Mouse (Mus musculus) olfactory bulb, adult 2 months (tissue): Measurements from ENCODE around the gene Hoxc8.

Source experiments
- CTCF ChIP-seq: fragments of 200-500 bp; IDR thresholded peaks from 2 replicates; pipeline ENCODE4 v1.5.1; 2012; ENCODE audit warnings: low read depth, mild to moderate bottlenecking, low read length, moderate library complexity; ENCODE audit not compliant: insufficient read depth
- POLR2A ChIP-seq: fragments of 200-500 bp; IDR thresholded peaks from 2 replicates; pipeline ENCODE4 v1.6.1; 2012; ENCODE audit warnings: mild to moderate bottlenecking, low read depth, low read length, moderate library complexity; ENCODE audit not compliant: insufficient read depth

- TF ChIP-seq CTCF = no peak
- TF ChIP-seq POLR2A = no peak
Observed at GRCm38 (mm10) chr15:103014166-103015008, 24.0 kb downstream of the Hoxc8 start.
